Mouse (Mus musculus) spleen, adult 2 months (tissue): ENCODE data around the gene Slc37a3.

Experiments used
- CTCF ChIP-seq: fragments of 200-500 bp; IDR thresholded peaks from 2 replicates; pipeline ENCODE4 v1.5.1; 2011; ENCODE audit warnings: mild to moderate bottlenecking, inconsistent platforms; ENCODE audit not compliant: insufficient read depth, insufficient read length, insufficient replicate concordance; ENCODE audit errors: extremely low read depth
- POLR2A ChIP-seq: fragments of 200-500 bp; IDR thresholded peaks from 2 replicates; pipeline ENCODE4 v1.6.1; 2011; ENCODE audit warnings: low read depth, low read length, inconsistent platforms

GRCm38 (mm10) chr6:39314461-39314860 is 63.0 kb downstream of the Slc37a3 start:
- no peak for TF ChIP-seq CTCF
- TF ChIP-seq POLR2A: no peak
